Mouse (Mus musculus) liver, adult (tissue): ENCODE measurements around the gene Cd2ap.

Experiments
- GATA4 ChIP-seq: IDR thresholded peaks from 2 replicates; pipeline ENCODE4 v1.6.1; 2014; ENCODE audit warnings: mild to moderate bottlenecking, low read length; ENCODE audit not compliant: insufficient replicate concordance

The Cd2ap gene

DNA sequence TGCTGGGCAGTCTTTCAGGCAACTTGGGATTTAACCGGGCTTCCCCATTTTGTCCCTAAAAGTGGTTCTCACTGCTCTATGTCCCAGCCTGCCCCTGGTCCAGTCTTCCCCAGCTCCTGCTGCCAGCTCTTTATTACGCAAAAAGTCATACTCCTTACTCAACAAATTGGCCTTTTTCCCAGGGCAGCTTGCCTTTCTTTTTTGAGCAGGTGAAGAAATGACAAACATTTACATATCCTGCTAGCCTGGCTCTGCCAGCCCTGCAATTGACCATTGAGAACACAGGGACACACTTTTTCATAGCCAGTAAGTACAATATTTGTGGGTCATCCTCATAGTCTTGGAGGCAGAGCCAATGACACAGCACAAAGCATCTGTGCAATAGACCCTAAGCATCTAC lies 124.3 kb downstream of the Cd2ap start:
- no peak for TF ChIP-seq GATA4

- TF ChIP-seq GATA4: no peak
Measured at GRCm38 (mm10) chr17:42745657-42746420, 130.6 kb downstream of the Cd2ap start.
